Mouse (Mus musculus): ENCODE measurements around the gene Apol9a.

DNA sequence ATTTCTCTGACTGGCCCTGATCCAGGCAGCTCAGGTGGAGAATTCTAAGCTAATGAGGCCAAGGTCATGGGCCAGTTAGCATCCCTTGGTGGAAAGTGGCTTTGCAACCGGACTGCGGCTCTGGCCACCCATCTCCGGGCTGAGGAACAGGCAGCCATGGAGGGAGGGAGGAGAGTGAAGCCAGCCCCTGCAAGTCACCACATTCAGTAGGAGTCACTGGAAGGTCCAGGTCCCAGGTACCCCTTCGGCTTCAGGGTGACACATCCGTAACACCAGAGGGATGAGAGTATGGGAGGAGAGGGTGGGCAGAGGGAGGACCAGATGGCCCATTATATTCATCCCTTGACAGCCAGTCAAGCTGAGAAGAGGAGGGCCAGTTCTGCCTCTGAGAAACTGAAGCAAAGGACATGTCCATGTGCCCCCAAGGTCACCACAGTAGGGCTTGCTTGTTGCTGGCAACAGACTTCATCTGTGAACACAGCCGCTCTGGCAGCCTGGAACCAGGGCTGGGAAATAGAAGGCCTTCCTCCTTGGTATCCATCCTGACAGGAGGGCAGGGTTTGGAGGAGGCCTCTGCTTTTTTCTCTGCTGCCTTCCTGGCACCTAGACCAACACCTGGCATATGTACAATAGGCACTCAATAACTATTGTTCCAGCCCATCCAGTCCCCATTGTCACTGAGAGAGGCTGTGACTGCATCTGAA is 55.9 kb downstream of the Apol9a start:
- TF ChIP-seq EP300 (IDR thresholded peaks at IDR 0.05; ENCODE audit: low read depth) (no peak), CTCF (IDR thresholded peaks at IDR 0.05; ENCODE audit: low read depth) (no peak)

Measured in liver, postnatal 0 days (tissue).